Mouse (Mus musculus): ENCODE measurements at regions not wholly inside any gene's neighbourhood (a gene's known extent, or its start where the extent isn't known, plus 50 kb on each side); places are given as distances from the start of the nearest gene placed in this dataset.

- ATAC-seq (replicated peaks; ENCODE audit: low read depth, poor library complexity, severe bottlenecking), result no peak
These were observed 56.5 kb downstream of the Tmsb4x start for GRCm38 (mm10) chrX:167152611-167153010.

- no peak for ATAC-seq (replicated peaks; ENCODE audit: low read depth, poor library complexity, severe bottlenecking)
These were observed 57.8 kb downstream of the Tmsb4x start for GRCm38 (mm10) chrX:167151341-167151740.

- ATAC-seq (replicated peaks; ENCODE audit: low read depth, poor library complexity, severe bottlenecking), result no peak
These were observed 59.7 kb downstream of the Tmsb4x start for GRCm38 (mm10) chrX:167149400-167149799.

- ATAC-seq (replicated peaks; ENCODE audit: low read depth, poor library complexity, severe bottlenecking), result 0 out of 2 replicates have a peak, but pooled peaks have one; percentile 36
These were observed 62.4 kb downstream of the Tmsb4x start for GRCm38 (mm10) chrX:167146513-167147360.

- peak; percentile 76 for ATAC-seq (replicated peaks; ENCODE audit: low read depth, poor library complexity, severe bottlenecking)
These were observed 63.5 kb downstream of the Tmsb4x start for GRCm38 (mm10) chrX:167145508-167146182.

GRCm38 (mm10) chrX:167139110-167139509 is 70.0 kb downstream of the Tmsb4x start:
- ATAC-seq (replicated peaks; ENCODE audit: low read depth, poor library complexity, severe bottlenecking), result no peak

- no peak for ATAC-seq (replicated peaks; ENCODE audit: low read depth, poor library complexity, severe bottlenecking)
These were observed 74.9 kb downstream of the Tmsb4x start for GRCm38 (mm10) chrX:167134250-167134649.

GRCm38 (mm10) chrX:167132989-167133395 is 76.1 kb downstream of the Tmsb4x start:
- no peak for ATAC-seq (replicated peaks; ENCODE audit: low read depth, poor library complexity, severe bottlenecking)

GRCm38 (mm10) chrX:167131317-167131716 is 77.8 kb downstream of the Tmsb4x start:
- ATAC-seq (replicated peaks; ENCODE audit: low read depth, poor library complexity, severe bottlenecking), result no peak

GRCm38 (mm10) chrX:167130601-167131000 is 78.5 kb downstream of the Tmsb4x start:
- ATAC-seq (replicated peaks; ENCODE audit: low read depth, poor library complexity, severe bottlenecking), result no peak

- ATAC-seq (replicated peaks; ENCODE audit: low read depth, poor library complexity, severe bottlenecking), result no peak
These were observed 89.8 kb downstream of the Tmsb4x start for GRCm38 (mm10) chrX:167119288-167119687.

GRCm38 (mm10) chrX:167115096-167115495 is 94.0 kb downstream of the Tmsb4x start:
- ATAC-seq (replicated peaks; ENCODE audit: low read depth, poor library complexity, severe bottlenecking), result no peak

GRCm38 (mm10) chrX:167111059-167111871 is 97.8 kb downstream of the Tmsb4x start:
- 0 out of 2 replicates have a peak, but pooled peaks have one; percentile 12 for ATAC-seq (replicated peaks; ENCODE audit: low read depth, poor library complexity, severe bottlenecking)

- ATAC-seq (replicated peaks; ENCODE audit: low read depth, poor library complexity, severe bottlenecking), result peak; percentile 21
These were observed 100.8 kb downstream of the Tmsb4x start for GRCm38 (mm10) chrX:167108356-167108755.

- peak; percentile 30 for ATAC-seq (replicated peaks; ENCODE audit: low read depth, poor library complexity, severe bottlenecking)
These were observed 101.6 kb downstream of the Tmsb4x start for GRCm38 (mm10) chrX:167107469-167107868.

- peak; percentile 7; the same call in 1 of the 2 replicates for ATAC-seq (replicated peaks; ENCODE audit: low read depth, poor library complexity, severe bottlenecking)
These were observed 103.1 kb downstream of the Tmsb4x start for GRCm38 (mm10) chrX:167105931-167106417.

- no peak for ATAC-seq (replicated peaks; ENCODE audit: low read depth, poor library complexity, severe bottlenecking)
These were observed 103.8 kb downstream of the Tmsb4x start for GRCm38 (mm10) chrX:167105354-167105753.

- ATAC-seq (replicated peaks; ENCODE audit: low read depth, poor library complexity, severe bottlenecking), result no peak
These were observed 104.9 kb downstream of the Tmsb4x start for GRCm38 (mm10) chrX:167104247-167104621.

- ATAC-seq (replicated peaks; ENCODE audit: low read depth, poor library complexity, severe bottlenecking), result peak; percentile 23; the same call in 1 of the 2 replicates
These were observed 105.4 kb downstream of the Tmsb4x start for GRCm38 (mm10) chrX:167103501-167104246.

Data from common myeloid progenitor, adult 5-6 weeks (primary cell).